Mouse (Mus musculus) urinary bladder, postnatal 36 days (tissue): ENCODE measurements around the gene Rsl1d1.
A peak's percentile ranks its signal among the peaks of the same experiment; 100 is the strongest.
"Not testable (repeated sequence)": the region's sequence is repeated elsewhere in the genome, so short reads cannot be mapped to it uniquely, and the experiment has no call there.

Experiments
- DNase-seq, 2 experiments: peaks; one replicate each; pipeline ENCODE4 v3.0.0; 2022; ENCODE audit warnings: low spot score in 2 of 2, mixed read lengths in 1 of 2

Rsl1d1 gene

DNA sequence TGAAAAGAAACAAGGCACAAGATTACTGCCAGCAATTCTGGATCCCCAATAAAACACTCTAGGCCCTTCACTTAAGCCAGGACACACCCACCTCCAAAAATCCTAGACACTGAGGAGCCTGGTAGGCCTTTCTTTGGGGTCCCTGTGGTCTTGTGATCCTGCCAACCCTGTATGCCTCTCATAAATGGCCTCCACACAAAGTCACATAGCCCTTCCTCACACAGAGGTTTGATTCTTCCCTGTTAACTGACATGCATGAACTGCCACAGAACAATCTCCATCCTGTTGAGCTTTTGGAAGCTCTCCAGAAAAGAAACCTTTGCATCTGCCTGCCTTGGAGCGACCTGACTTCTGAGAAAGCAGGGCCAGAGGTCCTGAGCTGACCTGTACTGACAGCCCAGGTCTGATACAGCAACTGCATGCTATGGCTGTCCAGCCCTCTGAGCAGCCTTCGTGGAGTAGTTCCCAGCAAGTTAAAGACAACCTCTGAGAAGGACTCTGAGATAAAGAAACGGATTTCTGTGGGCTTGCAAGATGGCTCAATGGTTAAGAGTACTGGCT, 38.4 kb downstream of the Rsl1d1 start:
- DNase-seq: no peak

DNA sequence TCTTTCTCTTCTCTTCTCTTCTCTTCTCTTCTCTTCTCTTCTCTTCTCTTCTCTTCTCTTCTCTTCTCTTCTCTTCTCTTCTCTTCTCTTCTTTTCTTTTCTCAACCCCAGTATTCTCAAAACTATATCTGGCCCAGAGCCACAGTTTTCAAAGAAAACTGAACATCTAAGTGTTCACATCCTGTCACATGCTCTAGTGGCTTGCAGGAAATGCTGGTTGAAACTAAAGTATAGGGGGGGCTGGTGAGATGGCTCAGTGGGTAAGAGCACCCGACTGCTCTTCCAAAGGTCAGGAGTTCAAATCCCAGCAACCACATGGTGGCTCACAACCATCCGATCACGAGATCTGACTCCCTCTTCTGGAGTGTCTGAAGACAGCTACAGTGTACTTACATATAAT, 45.4 kb downstream of the Rsl1d1 start:
- not testable (repeated sequence) for DNase-seq

DNA sequence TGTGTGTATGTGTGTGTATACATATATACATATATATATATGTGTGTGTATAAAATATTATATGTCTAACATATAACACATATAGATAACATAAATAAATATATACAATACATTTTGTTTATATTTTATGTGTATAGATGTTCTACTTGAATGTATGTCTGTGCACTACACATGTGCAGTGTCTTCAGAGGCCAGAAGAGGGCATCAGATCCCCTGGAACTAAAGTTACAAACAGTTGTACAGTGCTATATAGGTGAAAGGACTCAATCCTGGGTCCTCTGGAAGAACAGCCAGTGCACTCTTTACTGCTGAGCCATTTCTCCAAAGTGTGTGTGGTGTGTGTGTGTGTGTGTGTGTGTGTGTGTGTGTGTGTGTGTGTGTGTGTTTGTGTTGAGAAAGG, 48.6 kb downstream of the Rsl1d1 start:
- DNase-seq: no peak

DNA sequence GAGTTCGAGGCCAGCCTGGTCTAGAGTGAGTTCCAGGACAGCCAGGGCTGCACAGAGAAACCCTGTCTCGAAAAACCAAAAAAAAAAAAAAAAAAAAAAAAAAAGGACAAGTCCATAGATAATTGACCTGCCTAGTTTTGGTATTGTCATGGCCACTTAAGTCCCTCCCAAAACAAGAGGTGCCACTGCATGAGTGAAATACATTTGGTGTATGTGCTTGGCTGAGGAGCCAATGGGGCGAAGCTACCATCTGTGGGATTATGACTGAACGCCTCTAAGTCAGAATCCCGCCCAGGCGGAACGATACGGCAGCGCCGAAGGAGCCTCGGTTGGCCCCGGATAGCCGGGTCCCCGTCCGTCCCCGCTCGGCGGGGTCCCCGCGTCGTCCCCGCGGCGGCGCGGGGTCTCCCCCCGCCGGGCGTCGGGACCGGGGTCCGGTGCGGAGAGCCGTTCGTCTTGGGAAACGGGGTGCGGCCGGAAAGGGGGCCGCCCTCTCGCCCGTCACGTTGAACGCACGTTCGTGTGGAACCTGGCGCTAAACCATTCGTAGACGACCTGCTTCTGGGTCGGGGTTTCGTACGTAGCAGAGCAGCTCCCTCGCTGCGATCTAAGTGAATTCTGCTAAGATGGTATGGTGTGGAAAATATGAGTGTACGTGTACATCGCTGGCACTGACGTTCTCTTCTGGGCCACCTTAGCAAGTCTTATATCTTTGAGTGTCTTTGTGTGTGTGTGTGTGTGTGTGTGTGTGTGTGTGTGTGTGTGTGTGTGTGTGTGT, 59.2 kb downstream of the Rsl1d1 start:
- DNase-seq: peak; percentile 100
